Mouse (Mus musculus): ENCODE data around the gene Cxcl15. TPM values are rescaled to one million over a fixed set of nuclear protein-coding genes. Genes with fewer than 3 reads are reported as not detected.

The Cxcl15 gene
- not detected for total RNA-seq (2021)
- long read RNA-seq = 0 reads

DNA sequence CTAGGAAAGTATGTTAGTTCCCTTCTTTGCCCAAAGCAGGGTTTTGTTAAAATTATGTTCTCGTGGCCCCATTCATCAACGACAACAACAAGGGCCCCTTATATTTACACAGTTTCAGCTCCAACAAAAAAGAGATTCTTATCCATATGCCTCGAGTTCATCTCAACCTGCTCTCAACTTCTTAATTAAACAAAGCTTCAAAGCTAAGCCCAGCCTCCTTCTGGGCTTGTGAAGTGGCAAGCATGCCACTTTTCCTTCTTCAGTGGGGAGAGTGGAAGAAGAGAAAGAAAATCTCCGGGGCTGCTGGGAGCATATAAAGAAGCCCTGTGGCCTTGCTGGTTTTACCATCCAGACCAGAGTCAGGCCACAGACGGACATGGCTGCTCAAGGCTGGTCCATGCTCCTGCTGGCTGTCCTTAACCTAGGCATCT lies at the start of gene Cxcl15:
Cxcl15 (plus strand) TSS at position 340 of the 431 bp plus-strand sequence.
- no peak for DNase-seq (ENCODE audit: low spot score in 2 of 2)

DNA sequence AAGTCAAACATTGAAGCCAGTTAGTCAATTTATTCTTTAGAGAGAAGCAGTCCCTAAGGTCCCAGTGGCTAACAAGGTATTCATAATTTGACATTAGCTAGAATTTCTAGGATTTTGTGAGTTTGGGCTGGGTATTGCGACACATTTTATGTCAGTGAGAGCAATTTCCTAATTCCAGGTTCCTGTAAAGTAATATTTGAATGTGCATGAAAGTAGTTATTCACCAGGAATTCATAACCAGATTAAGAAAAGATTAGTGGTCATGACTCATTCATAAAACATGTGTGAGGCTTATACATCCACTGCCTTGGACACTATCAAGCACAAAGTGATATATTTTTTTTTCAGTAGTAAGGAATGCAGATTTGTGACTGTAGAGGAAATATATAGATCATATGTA lies 40.4 kb upstream of the Cxcl15 start:
- DNase-seq (ENCODE audit: low spot score in 2 of 2) = no peak

DNA sequence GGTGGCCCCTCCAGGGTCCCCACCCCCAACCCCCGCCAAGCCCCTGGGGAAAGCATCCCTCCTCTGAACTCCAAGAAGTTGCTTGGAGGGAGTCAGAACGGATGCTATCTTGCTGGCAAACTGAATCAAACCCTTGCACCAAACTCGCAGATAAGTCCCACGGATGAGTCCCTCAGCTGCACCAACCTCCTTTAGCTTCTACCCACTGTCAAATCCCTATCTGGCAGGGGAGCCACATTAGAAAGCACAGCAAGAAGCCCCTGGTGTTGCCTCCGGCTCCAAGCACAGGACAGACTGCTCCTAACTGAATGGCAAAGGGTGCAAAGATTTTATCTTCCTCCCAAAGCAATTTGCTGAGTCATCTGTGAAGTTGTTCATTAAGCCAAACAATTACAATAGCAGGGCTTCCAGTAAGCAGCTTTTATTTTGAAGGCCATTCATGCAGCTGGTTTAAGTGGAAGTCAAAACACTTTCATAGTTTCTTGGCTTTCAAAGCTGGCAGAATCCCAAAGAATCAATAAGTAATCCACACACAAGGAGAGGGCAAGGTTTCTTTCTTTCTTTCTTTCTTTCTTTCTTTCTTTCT lies 36.2 kb upstream of the Cxcl15 start:
- DNase-seq (ENCODE audit: low spot score in 2 of 2) = no peak

DNA sequence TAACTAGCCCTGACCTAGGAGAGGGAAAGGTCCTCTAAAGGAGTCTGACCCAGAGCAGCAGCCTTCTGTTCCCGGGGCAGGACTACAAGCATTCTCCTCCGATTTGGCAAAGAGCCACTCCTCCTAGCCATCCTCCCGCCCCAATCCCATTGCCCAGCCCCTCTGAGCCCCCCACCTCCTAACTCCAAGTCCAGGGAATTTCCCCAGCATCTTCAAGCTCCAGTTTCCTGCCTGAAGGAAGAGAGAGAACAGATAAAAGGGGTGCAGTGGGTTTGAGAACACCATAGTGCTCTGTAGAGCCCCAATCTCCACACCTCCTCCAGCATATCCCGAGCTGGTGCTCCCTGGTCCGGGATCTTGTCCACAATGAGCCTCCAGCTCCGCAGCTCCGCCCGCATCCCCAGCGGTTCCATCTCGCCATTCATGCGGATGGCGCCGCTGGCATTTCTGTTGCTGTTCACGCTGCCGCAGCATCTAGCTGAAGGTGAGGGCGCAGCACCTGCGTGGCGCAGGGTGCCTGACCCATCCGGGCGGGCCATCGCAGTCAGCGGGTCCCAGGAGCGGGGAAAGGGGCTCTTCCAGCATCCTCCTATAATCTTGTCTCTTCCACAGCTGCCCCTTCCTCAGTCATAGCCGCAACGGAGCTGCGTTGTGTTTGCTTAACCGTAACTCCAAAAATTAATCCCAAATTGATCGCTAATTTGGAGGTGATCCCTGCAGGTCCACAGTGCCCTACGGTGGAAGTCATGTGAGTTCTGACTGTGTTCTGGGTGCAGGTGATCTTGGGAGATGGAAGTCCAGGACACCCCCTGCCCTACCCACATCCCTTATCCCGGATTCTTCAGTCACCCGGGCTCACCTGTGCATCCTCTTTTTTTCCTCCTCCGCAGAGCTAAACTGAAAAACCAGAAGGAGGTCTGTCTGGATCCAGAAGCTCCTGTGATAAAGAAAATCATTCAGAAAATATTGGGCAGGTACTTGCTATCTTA lies 35.0 kb upstream of the Cxcl15 start, which contains the start of gene Cxcl5:
Cxcl5 (plus strand) TSS at position 284 of the 989 bp plus-strand sequence.
- DNase-seq (ENCODE audit: low spot score in 2 of 2) = no peak

DNA sequence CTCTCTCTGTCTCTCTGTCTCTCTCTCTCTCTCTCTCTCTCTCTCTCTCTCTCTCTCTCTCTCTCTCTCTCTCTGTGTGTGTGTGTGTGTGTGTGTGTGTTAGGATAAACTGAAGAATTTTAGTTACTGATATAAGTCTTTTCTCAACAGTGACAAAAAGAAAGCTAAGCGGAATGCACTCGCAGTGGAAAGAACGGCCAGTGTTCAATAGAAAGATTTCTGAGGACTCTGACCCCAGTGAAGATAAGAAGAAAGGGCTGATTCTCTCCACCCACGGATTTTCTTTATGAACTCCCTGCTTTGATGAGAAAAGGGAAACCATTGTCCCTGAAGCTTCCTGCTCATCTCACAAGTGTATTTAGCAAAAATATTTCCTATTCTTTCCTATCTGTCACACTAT lies 34.0 kb upstream of the Cxcl15 start:
- DNase-seq (ENCODE audit: low spot score in 2 of 2) = no peak

DNA sequence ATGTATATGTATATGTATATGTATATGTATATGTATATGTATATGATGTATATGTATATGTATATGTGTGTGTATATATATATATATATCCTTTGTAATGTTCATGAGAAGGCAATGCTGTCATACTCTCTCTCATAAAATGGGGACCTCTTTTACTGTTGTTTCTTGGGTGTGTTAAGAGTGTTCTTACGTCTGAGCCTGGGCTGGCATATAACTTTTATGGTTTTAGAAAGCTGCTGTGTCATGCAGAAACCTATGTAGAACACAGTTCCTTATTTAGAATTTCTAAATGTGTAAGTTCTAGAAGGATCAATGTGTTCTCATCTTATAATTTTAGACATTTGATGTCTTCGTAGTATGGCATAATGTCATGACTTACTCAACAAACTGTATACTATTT lies 33.5 kb upstream of the Cxcl15 start:
- DNase-seq (ENCODE audit: low spot score in 2 of 2) = no peak

DNA sequence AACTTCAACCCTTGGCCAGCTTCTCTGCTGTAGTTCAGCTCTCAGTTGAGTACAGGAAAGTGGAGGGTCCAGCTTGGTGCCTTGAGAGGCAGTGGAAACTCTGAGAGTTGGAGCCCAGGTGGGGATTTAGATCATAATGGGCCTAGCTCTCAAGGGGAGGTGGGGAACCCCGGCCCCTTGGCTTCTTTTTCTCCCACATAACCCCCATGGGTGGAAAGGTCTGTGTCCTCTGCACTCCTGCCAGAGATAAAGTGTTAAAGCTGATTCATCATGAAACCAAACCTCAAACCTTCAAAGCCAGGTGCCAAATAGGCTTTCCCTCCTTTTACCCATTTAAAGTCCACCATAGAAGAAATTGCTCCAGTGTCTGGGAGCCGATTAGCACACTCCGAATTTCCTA lies 32.5 kb upstream of the Cxcl15 start:
- no peak for DNase-seq (ENCODE audit: low spot score in 2 of 2)

DNA sequence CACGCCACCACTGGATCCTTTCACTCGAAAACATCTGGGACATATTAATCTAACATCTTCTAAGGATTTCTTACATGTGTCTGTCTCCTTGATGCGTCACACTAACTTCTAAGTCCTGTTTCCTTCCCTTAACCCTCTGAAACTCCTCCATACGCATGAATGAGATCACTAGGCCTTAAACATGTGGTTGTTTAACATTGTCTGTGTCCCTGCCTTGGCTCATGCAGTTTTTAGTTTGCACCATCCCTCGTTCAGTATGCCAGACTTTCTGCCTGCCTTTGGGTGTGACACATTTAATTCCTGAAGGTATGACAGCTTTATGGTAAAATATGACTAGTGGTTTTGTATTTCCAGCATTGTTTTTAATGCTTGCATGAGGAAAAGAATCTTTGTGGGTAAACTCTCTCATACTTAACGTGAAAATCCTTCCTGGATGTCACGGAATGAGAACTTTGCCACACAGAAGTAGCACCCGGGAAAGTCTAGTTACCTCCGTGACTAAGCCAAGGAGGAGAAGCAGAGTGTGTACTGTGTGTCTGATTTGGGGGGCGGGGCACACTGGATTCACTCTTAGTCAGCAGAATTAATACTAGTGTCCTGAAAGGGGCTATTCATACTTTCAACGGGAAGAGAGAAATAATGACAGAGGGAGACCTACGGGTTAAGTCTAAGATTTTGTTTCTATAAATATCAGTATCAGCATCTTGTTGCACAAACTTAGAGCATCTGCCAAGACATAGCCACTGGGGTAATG lies 30.2 kb upstream of the Cxcl15 start:
- DNase-seq (ENCODE audit: low spot score in 2 of 2) = no peak

DNA sequence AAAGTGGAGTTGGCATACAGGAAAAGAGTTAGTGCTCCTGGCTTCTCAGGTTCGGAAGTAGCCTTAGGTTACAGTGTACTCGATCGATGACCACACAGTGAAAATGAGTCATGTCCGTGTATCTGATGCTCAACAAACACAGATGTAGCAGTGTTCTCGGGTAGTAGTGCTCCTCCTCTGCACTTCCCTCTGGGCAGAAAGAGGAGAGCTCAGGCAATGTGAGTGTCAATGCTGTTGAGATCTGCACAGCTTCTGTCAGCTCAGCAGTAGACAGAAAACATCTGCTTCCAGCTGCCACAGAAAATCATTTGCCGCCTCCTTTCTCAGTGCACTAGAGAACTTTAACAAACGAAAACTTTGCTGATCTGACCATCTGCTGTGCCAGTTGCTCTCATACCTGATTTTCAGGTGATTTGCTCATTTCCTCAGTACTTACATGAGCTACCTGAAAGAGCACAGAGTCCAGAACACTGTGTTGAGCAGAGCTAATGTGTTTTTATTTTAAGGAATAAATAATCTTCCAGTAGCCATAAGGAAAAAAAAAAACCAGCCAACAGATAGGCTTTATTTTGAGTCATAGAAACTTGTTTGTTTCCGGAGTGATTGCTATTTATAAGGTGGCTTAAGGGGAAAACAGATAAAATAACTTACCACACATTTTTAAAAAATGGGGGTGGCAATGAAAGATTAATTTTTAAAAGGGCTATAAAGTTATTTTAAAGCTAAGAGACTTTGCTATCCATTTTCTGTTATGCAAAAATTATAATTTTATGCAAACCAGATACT lies 28.3 kb upstream of the Cxcl15 start:
- no peak for DNase-seq (ENCODE audit: low spot score in 2 of 2)

DNA sequence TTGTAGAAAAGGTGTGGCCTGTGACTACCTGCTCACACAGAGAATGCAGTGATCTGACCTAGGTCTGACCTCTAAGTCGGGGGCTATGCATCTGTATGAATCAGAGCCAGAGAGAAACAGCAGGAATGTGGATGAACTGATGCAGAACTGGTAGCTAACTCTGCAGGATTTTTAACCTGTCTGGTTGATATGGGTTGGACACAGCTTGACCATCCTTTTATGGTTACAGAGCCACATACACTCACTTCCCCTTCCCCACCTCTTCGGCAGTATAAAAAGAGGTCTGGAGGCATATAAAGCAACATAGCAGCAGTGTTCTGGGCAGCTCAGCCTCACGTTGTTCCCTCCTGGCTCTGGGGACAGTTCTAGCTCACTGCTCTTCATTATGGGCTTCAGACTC lies 26.1 kb upstream of the Cxcl15 start, which contains the start of gene Ppbp:
Ppbp (plus strand) TSS at position 301 of the 400 bp plus-strand sequence.
- no peak for DNase-seq (ENCODE audit: low spot score in 2 of 2)

DNA sequence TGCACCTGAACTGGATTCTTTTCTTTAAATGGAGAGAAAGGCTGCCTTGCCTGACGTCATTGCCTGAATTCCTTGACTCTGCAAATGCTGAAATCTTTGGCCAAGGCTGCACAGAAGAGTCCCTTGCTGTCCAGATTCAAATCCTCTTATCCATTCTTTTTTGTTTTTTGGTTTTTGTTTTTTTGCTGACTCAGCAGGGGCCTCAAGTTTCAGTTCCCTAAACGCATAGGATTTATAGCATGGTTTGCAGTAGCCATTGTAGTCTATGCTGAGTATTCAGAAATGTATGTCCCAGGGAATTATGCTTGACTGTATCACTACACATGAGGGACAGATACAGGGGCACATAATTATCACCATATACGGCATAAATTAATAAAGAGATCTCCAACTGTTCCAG lies 23.0 kb upstream of the Cxcl15 start:
- no peak for DNase-seq (ENCODE audit: low spot score in 2 of 2)

DNA sequence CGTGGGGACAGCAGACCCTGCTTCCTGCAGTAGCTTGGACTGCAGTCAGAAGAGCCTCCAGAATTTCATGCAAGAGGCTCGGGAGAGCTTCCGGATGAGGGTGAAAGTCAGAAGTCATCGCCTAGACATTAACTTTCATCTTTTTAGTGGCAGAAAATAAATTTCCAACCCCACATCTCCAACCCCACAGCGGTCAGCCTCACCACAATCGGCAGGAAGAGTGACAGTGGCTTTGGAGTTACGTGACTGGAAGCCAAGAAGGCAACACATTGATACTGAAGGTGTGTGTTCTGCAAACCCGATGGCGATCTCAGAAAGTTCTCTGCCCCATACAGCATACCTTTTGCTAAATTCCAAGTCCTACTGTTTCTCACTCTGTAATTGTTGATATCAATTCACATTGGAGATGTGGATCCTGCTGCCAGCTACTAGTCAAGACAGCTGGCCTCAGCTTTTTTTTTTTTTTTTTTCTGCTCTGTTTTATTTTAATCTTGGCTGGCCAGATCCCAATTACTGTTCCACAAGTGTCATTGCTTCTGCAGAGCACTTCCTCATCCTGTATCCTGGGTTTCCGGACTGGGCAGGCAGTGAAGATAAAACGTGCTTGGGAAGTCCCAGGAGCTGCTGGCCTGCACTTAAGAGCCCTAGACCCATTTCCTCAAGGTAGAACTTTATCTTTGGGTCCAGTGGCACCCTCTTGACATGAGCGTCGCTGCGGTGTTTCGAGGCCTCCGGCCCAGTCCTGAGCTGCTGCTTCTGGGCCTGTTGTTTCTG lies 22.3 kb upstream of the Cxcl15 start, which contains the start of gene Pf4:
Pf4 (plus strand) TSS at position 556 of the 774 bp plus-strand sequence.
- DNase-seq (ENCODE audit: low spot score in 2 of 2) = no peak

DNA sequence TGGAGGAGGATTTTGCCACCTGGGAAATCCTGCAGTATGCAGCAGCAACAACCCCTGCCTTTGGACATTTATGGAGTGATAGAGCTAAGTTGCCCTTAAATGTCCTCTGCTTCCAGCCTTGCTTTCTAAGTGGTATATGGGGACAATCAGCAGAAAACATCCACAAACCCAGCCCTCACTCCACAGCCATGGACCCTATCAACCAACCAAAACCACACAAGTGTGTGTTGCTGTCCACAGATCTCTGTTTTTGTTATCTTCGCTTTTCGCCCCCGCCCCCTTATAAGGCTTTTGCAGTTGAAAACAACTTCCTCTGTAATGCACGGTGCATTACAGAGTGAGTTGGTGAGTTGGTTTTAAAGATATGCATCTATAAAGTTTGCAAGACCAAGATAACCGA lies 18.8 kb upstream of the Cxcl15 start:
- no peak for DNase-seq (ENCODE audit: low spot score in 2 of 2)

DNA sequence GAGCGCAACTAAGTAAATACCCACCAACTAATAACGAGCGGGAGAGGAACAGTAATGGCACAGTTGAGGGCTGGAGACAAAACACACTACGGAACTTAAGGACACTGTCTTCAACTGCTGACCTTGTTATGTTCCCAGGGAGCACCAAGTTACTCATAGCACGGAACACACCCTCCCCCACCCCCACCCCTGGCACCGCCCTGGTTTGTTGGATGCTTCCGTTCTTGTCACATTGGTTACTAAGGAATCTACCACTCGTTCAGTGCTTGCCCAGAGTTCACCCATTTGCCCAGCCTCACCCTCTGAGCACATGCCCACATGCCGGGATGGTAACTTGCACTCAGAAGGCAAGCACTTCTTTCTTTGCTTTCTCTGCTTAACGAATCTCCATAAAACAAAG lies 16.7 kb upstream of the Cxcl15 start:
- no peak for DNase-seq (ENCODE audit: low spot score in 2 of 2)

DNA sequence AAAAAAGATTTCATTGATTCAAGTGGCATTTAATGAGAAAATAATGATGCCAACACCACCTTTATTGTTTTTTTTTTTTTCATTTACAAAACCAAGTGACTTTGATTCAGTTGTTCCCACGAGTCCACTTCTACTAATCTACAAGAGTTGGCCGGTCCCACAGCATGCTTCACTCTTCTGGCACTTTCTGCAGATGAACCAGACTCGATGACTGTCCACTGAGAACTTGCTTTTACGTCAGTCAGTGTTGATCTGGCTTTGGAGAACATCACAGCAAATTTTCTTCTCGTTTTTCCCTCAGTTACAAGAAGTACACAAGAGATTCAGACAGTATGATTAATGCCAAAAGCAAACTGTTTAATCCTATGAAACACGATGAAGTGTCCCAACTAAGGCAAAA lies 15.5 kb upstream of the Cxcl15 start:
- DNase-seq (ENCODE audit: low spot score in 2 of 2) = no peak

DNA sequence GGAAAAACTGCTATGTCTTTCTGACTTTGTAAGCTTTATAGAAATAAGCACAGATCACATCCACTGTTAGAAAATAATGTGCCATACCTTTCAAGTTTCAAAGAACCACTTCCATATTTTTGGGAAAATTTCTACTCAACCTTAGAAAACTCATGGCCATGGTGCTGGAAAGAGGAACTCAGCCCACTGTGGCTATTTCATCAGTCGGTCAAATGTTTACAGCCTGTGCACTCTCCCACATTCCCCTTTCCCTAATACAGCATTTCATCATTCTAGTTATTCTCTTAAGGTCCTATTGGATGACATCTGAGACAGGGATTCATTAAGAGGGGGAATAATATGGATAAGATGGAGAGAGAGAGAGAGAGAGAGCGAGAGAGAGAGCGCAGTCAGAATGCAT lies 10.6 kb upstream of the Cxcl15 start:
- no peak for DNase-seq (ENCODE audit: low spot score in 2 of 2)

DNA sequence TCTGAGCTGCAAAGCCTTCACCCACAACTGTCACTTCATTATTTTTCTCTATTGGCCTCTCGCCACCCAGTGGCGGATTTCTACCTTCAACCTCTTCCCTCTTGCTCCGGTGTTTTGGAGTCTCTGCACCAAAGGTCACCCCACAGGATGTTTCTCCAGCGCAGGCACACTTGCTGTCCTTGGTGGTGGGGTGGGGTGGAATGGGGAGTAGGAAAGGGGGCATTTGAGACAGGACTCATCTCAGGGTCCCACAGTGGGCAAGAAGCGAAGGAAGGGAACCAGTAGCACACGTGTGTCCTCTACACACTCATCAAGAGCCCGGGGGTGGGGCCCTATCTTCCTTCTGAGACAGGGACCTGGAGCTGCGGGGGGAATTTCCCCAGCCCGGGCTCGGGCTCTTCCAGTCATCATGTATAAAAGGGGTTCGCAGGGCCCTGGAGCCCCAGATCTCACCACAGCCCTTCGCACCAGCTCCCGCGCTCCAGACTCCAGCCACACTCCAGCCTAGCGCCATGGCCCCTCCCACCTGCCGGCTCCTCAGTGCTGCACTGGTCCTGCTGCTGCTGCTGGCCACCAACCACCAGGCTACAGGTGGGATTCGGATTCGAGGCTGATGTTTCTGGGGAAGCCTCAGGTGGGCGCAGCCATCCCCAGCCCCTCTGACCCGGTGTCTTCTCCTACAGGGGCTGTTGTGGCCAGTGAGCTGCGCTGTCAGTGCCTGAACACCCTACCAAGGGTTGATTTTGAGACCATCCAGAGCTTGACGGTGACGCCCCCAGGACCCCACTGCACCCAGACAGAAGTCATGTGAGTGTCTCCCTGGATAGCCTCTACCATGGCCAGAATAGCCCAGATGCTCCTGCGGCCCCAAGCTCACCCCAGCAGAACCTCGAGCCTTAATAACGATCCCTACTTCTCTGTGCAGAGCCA lies 8.4 kb upstream of the Cxcl15 start, which contains the start of gene Cxcl3:
Cxcl3 (plus strand) TSS at position 445 of the 930 bp plus-strand sequence.
- DNase-seq (ENCODE audit: low spot score in 2 of 2) = no peak

DNA sequence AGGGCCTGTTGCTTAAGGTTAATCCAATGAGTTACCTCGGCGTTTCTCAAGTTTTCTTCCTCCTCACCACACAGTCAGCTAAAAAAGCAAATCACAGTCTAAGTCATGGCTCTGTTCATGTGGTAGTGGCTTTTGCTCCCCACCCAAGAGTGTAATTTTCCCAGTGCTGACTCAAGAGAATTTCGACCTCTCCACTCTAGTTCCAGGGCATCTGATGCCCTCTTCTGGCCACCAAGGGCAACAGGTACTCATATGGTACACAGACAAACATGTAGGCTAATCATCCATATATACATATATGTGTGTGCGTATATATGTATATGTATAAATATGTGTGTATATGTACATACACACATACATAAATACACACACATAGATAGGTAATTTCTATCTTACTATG lies 6.2 kb upstream of the Cxcl15 start:
- DNase-seq (ENCODE audit: low spot score in 2 of 2) = no peak

Measured in layer of hippocampus, adult 18-20 months (tissue).